ENCODE assay signal across 12 mouse cellular contexts in genomic region chr5:66535566-66536236, GRCm38 (mm10).
DNase-seq lines count a peak whose midpoint lies in the region; ATAC-seq lines count a peak whose summit lies in the region.
"Had no signal": no experiment of that assay in that cellular context is flagged by ENCODE, and none has a peak within 500 bp of the region (broad histone marks: within the 10 kb centered on the region; RNA-seq: fewer than 3 reads in every experiment).

No protein-coding gene starts in this region.

- 0 out of 2 replicates have a peak, but pooled peaks have one; percentile 16 for ATAC-seq in lung, embryonic 15.5 days (ENCODE audit: borderline replicate concordance, extremely low read depth, low FRiP score, low TSS enrichment)
- no peak for ATAC-seq in limb, embryonic 13.5 days (ENCODE audit: low FRiP score, low read depth)
- peak; percentile 67 for ATAC-seq in stomach, embryonic 14.5 days (ENCODE audit: insufficient number of reproducible peaks, insufficient read depth, low FRiP score, low read depth)

- peak overlapping the region; percentile 81 for H3K27ac ChIP-seq in lung, embryonic 15.5 days
- H3K27ac ChIP-seq in limb, embryonic 13.5 days: peak overlapping the region; percentile 34; the same call in 1 of the 2 replicates
- peak overlapping the region; percentile 49; the same call in 1 of the 2 replicates for H3K27ac ChIP-seq in stomach, embryonic 14.5 days (ENCODE audit: low read length)
- H3K27ac ChIP-seq: neural tube, embryonic 12.5 days had no signal

- no peaks in the 10 kb centered on the region for H3K27me3 ChIP-seq in lung, embryonic 15.5 days
- H3K27me3 ChIP-seq in limb, embryonic 13.5 days: no peaks in the 10 kb centered on the region
- H3K27me3 ChIP-seq in stomach, embryonic 14.5 days (ENCODE audit: control insufficient read depth, insufficient read depth, low read length): no peaks in the 10 kb centered on the region
- H3K27me3 ChIP-seq: neural tube, embryonic 12.5 days had no signal

- no peaks in the 10 kb centered on the region for H3K36me3 ChIP-seq in lung, embryonic 15.5 days
- no peaks in the 10 kb centered on the region for H3K36me3 ChIP-seq in limb, embryonic 13.5 days
- H3K36me3 ChIP-seq in stomach, embryonic 14.5 days (ENCODE audit: control insufficient read depth, insufficient read depth, low read length): no peaks in the 10 kb centered on the region
- H3K36me3 ChIP-seq: G1E; neural tube, embryonic 12.5 days had no signal

- peak; percentile 29 for DNase-seq in embryo, embryonic 9.5 days (ENCODE audit: extremely low spot score)
- DNase-seq in embryo, embryonic 10 days (ENCODE audit: low spot score): no peak
- DNase-seq in lung, postnatal 14 days: no peak
- DNase-seq in cerebellum, adult 9-10 months: no peak
- DNase-seq in cerebellum, postnatal 10 days: no peak
- DNase-seq: kidney, postnatal 4 days; thymus, postnatal 36 days had no signal

- peaks cover 61% of the 10 kb centered on the region for H3K4me1 ChIP-seq in lung, embryonic 15.5 days
- H3K4me1 ChIP-seq in limb, embryonic 13.5 days: peaks cover 70% of the 10 kb centered on the region
- H3K4me1 ChIP-seq in stomach, embryonic 14.5 days (ENCODE audit: control insufficient read depth, insufficient read depth, low read length): peaks cover 13% of the 10 kb centered on the region; the same call in 1 of the 2 replicates

- 42% methylated on average over 9 of the region's 9 CpGs for WGBS in lung, embryonic 15.5 days
- 39% methylated on average over 9 of the region's 9 CpGs for WGBS in limb, embryonic 13.5 days
- whole genome bisulfite sequencing in stomach, embryonic 14.5 days: 39% methylated on average over 9 of the region's 9 CpGs

- no peak overlapping the region for H3K4me2 ChIP-seq in lung, embryonic 15.5 days
- no peak overlapping the region for H3K4me2 ChIP-seq in limb, embryonic 13.5 days (replicated peaks)
- H3K4me2 ChIP-seq in stomach, embryonic 14.5 days (replicated peaks; ENCODE audit: low read depth, low read length): no peak overlapping the region
- H3K4me2 ChIP-seq: neural tube, embryonic 12.5 days had no signal

- H3K9me3 ChIP-seq in lung, embryonic 15.5 days: no peaks in the 10 kb centered on the region
- H3K9me3 ChIP-seq in limb, embryonic 13.5 days: no peaks in the 10 kb centered on the region
- no peaks in the 10 kb centered on the region for H3K9me3 ChIP-seq in stomach, embryonic 14.5 days (ENCODE audit: control insufficient read depth, low read depth, low read length)
- H3K9me3 ChIP-seq: neural tube, embryonic 12.5 days had no signal

- no peak overlapping the region for H3K4me3 ChIP-seq in lung, embryonic 15.5 days
- no peak overlapping the region for H3K4me3 ChIP-seq in limb, embryonic 13.5 days
- H3K4me3 ChIP-seq in stomach, embryonic 14.5 days (ENCODE audit: low read depth, low read length): no peak overlapping the region
- H3K4me3 ChIP-seq: neural tube, embryonic 12.5 days had no signal

- H3K9ac ChIP-seq in lung, embryonic 15.5 days: no peak overlapping the region
- no peak overlapping the region for H3K9ac ChIP-seq in limb, embryonic 13.5 days
- H3K9ac ChIP-seq in stomach, embryonic 14.5 days (replicated peaks; ENCODE audit: low read depth, low read length): no peak overlapping the region
- H3K9ac ChIP-seq: neural tube, embryonic 12.5 days had no signal
